Mouse (Mus musculus) layer of hippocampus, adult 9-10 months (tissue): ENCODE measurements around the gene Osbpl2.

Source experiments
- DNase-seq: peaks from one replicate; pipeline ENCODE4 v3.0.0; 2022; ENCODE audit warnings: low spot score

Osbpl2 gene

GRCm38 (mm10) chr2:180104659-180105377, 14.3 kb upstream of the Osbpl2 start:
- DNase-seq: no peak

- DNase-seq: no peak
Measured at GRCm38 (mm10) chr2:180105441-180106190, 13.5 kb upstream of the Osbpl2 start.

- DNase-seq: no peak
Measured at GRCm38 (mm10) chr2:180107081-180107480, 12.0 kb upstream of the Osbpl2 start.

- DNase-seq: no peak
Measured at GRCm38 (mm10) chr2:180108285-180108684, 10.8 kb upstream of the Osbpl2 start.

GRCm38 (mm10) chr2:180113909-180114890, 4.9 kb upstream of the Osbpl2 start:
- DNase-seq: no peak

GRCm38 (mm10) chr2:180115279-180115678, 3.8 kb upstream of the Osbpl2 start:
- DNase-seq: no peak

- no peak for DNase-seq
Measured at GRCm38 (mm10) chr2:180116081-180116493, 3.0 kb upstream of the Osbpl2 start.

- DNase-seq: no peak
Measured at GRCm38 (mm10) chr2:180116741-180117484, 2.2 kb upstream of the Osbpl2 start.

- DNase-seq: no peak
Measured at GRCm38 (mm10) chr2:180117485-180118194, 1.5 kb upstream of the Osbpl2 start.

- no peak for DNase-seq
Measured at GRCm38 (mm10) chr2:180119439-180120291, 559 bp downstream of the Osbpl2 start.

GRCm38 (mm10) chr2:180120292-180120761, 1.2 kb downstream of the Osbpl2 start:
- no peak for DNase-seq

- DNase-seq: no peak
Measured at GRCm38 (mm10) chr2:180124192-180124591, 5.1 kb downstream of the Osbpl2 start.

- DNase-seq: no peak
Measured at GRCm38 (mm10) chr2:180126195-180126594, 7.1 kb downstream of the Osbpl2 start.

- DNase-seq: no peak
Measured at GRCm38 (mm10) chr2:180127675-180128074, 8.6 kb downstream of the Osbpl2 start.

- no peak for DNase-seq
Measured at GRCm38 (mm10) chr2:180133231-180133630, 14.1 kb downstream of the Osbpl2 start.

GRCm38 (mm10) chr2:180133911-180134310, 14.8 kb downstream of the Osbpl2 start:
- no peak for DNase-seq

- no peak for DNase-seq
Measured at GRCm38 (mm10) chr2:180135414-180135813, 16.3 kb downstream of the Osbpl2 start.

GRCm38 (mm10) chr2:180146091-180146490, 27.0 kb downstream of the Osbpl2 start:
- no peak for DNase-seq

GRCm38 (mm10) chr2:180147379-180147778, 28.3 kb downstream of the Osbpl2 start:
- DNase-seq: no peak

- no peak for DNase-seq
Measured at GRCm38 (mm10) chr2:180148551-180148950, 29.4 kb downstream of the Osbpl2 start.
